Mouse (Mus musculus) E14TG2a.4 (cell line): ENCODE results near the gene Chd8.

Experiments
- CTCF ChIP-seq: conservative IDR thresholded peaks from 2 replicates; pipeline ENCODE4 v1.5.1; 2014; ENCODE audit warnings: low read length
- POU5F1 ChIP-seq: IDR thresholded peaks from 2 replicates; pipeline ENCODE4 v1.6.1; 2014; ENCODE audit warnings: low read length, borderline replicate concordance

DNA sequence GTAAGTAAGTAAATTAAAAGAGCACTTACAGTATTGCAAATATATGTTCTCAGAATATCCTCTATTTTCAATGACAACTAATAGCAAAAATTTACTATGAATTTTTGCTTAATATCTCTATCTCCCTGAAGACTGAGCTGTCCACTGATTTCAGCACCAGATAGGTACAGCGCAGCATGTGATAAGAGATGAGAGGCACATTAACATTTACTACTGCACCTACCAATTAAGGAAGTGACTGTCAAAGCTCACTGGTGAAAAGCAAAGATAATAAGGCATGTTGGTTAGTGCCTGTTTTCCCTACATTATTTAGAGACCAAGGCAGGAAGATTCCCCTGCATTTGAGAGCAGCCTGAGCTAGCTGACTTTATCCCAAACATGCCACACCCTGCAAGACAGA lies 21.4 kb downstream of the Chd8 start:
- TF ChIP-seq CTCF (no peak), POU5F1 (no peak)
